Mouse (Mus musculus) kidney, embryonic 14.5 days (tissue): ENCODE measurements around the gene Anxa6. TPM values are rescaled to one million over a fixed set of nuclear protein-coding genes. Genes with fewer than 3 reads are reported as not detected.

Source experiments
- ATAC-seq: fragments of 200-750 bp; cut with Nextera tagmentation; 2 replicates; pipeline ENCODE4 v1.8.0; 2017; ENCODE audit warnings: moderate number of reproducible peaks, mild to moderate bottlenecking, moderate TSS enrichment, moderate library complexity; ENCODE audit not compliant: low FRiP score, low TSS enrichment
- H3K27ac ChIP-seq: fragments of 300-500 bp; sonication (generic); 2 replicates; pipeline ENCODE4 v1.5.1; 2014; ENCODE audit warnings: low read depth, mild to moderate bottlenecking, low read length, moderate library complexity, mixed read lengths
- H3K27me3 ChIP-seq: fragments of 300-500 bp; sonication (generic); 2 replicates; pipeline ENCODE4 v1.6.1; 2014; ENCODE audit warnings: mild to moderate bottlenecking, low read length; ENCODE audit not compliant: control insufficient read depth, insufficient read depth
- H3K36me3 ChIP-seq: fragments of 300-500 bp; sonication (generic); 2 replicates; pipeline ENCODE4 v1.6.1; 2014; ENCODE audit warnings: low read length, mixed read lengths; ENCODE audit not compliant: control insufficient read depth, insufficient read depth
- H3K4me1 ChIP-seq: fragments of 300-500 bp; sonication (generic); 2 replicates; pipeline ENCODE4 v1.6.1; 2014; ENCODE audit warnings: low read length, mixed read lengths; ENCODE audit not compliant: control insufficient read depth, insufficient read depth
- H3K4me2 ChIP-seq: fragments of 300-500 bp; sonication (generic); replicated peaks from 2 replicates; pipeline ENCODE4 v1.6.1; 2014; ENCODE audit warnings: low read depth, mild to moderate bottlenecking, low read length
- H3K4me3 ChIP-seq: fragments of 300-500 bp; sonication (generic); 2 replicates; pipeline ENCODE4 v1.5.1; 2014; ENCODE audit warnings: mild to moderate bottlenecking, low read length
- H3K9ac ChIP-seq: fragments of 300-500 bp; sonication (generic); 2 replicates; pipeline ENCODE4 v1.6.1; 2014; ENCODE audit warnings: low read depth, mild to moderate bottlenecking, low read length, moderate library complexity
- H3K9me3 ChIP-seq: fragments of 300-500 bp; sonication (generic); 2 replicates; pipeline ENCODE4 v1.6.1; 2016; ENCODE audit warnings: low read length; ENCODE audit not compliant: control insufficient read depth
- WGBS: fragments of 180-500 bp; shearing (Covaris S2); extraction: QIAGEN DNeasy Blood & Tissue Kit; methylation state at CpG from one replicate; pipeline ENCODE4 v1.1.7; 2014; 5-methylcytosine and 5-hydroxymethylcytosine counted together
- polyA plus RNA-seq: library from polyadenylated mRNA; unstranded; fragments of >200 nt; fragmentation: Nextera tagmentation; extraction: Ambion mirVana; gene quantifications from 2 replicates; pipeline ENCODE4 v1.2.1, GENCODE M21; 2014

The Anxa6 gene
- polyA plus RNA-seq, 1 experiment from 2014 or later = 174 TPM

DNA sequence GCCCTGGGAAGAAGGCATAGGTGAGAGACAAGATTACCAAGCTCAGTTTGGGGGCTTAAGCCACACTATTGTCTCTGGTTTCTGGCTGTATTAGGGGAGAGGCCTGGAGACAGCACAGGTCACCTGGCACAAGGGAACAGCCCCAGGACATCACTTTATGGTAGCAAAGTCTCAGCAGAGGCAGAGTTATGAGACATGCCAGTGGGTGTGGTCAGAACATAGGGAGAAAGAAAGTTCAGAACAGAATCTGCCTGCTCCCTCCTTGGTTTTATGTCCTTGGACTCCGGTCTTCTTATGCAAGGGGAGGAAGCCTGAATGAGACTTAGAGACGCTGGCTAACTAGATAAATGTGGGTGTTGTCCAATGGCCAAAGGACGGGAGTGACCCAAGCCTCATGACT is 88.5 kb downstream of the Anxa6 start:
- no peak for ATAC-seq
- no peak overlapping the region for H3K27ac ChIP-seq
- no peaks in the 10 kb centered on the region for H3K27me3 ChIP-seq
- no peaks in the 10 kb centered on the region for H3K9me3 ChIP-seq
- H3K4me1 ChIP-seq = no peaks in the 10 kb centered on the region
- no peak overlapping the region for H3K4me2 ChIP-seq
- no peak overlapping the region for H3K4me3 ChIP-seq
- H3K9ac ChIP-seq = no peak overlapping the region
- H3K36me3 ChIP-seq = no peaks in the 10 kb centered on the region
- WGBS = 84% methylated on average over 3 of the region's 3 CpGs

DNA sequence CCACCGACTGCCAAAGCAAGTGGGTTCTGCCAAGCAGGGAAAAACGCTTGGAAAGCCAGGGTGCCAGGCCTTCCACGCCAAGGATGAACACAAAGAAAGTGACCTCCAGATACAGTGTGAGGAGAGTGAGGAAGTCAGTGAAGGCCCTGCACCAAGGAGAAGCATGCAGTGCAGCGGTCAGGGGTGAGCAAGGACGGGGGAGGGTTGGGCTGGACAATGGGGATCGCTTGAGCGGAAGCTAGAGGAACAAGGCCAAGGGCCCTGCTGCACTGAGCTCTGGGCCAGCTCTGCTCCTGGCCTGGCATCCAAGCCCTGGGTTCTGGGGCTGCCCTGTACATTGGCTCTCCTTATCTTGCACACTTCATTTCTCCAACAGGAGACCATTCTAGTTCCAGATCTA is 93.2 kb downstream of the Anxa6 start:
- no peak overlapping the region for H3K27ac ChIP-seq
- H3K9ac ChIP-seq = no peak overlapping the region
- no peak overlapping the region for H3K4me2 ChIP-seq
- no peaks in the 10 kb centered on the region for H3K9me3 ChIP-seq
- 87% methylated on average over 7 of the region's 7 CpGs for WGBS
- ATAC-seq = no peak
- peaks cover 23% of the 10 kb centered on the region; the same call in 1 of the 2 replicates for H3K36me3 ChIP-seq
- no peak overlapping the region for H3K4me3 ChIP-seq
- H3K4me1 ChIP-seq = no peaks in the 10 kb centered on the region
- H3K27me3 ChIP-seq = no peaks in the 10 kb centered on the region

DNA sequence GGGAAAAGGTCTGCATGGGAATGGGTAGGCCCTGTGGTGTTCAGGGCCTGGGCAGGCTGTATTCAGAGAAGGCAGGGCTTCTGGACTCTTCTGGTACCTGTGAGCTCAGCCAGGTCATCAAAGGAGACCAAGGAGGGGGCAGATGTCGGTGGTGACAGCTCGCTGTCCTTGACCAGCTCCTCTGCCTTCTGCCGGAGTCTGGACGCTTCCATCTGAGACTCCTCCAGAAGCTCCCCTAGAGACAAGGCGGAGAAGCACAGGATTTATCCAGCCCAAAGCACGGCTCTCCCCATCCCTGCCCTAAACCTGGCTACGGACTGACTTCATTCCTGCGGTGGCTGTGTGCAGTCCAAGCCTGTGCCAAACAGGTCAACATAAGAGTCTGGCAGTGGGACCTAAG is 93.7 kb downstream of the Anxa6 start:
- Histone ChIP-seq H3K27me3 (no peaks in the 10 kb centered on the region), H3K9me3 (no peaks in the 10 kb centered on the region), H3K27ac (no peak overlapping the region), H3K9ac (no peak overlapping the region), H3K4me3 (no peak overlapping the region), H3K4me2 (no peak overlapping the region), H3K4me1 (no peaks in the 10 kb centered on the region), H3K36me3 (peaks cover 23% of the 10 kb centered on the region; the same call in 1 of the 2 replicates)
- ATAC-seq = no peak
- WGBS = 87% methylated on average over 8 of the region's 8 CpGs

DNA sequence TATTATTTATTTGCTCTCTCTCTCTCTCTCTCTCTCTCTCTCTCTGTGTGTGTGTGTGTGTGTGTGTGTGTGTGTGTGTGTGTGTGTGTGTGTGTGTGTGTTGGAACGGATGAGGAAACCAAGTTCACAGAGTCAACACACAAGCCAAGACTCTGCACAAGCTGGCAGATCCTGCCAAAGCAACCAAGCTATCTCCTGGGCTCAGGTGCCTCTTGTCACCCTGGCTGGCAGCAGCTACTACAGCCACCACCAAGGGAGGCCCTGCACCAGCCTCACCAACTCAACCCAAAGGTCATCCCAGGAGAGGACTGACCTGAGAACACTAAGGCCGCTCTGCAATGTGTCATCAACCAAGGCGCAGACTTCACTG is 96.5 kb downstream of the Anxa6 start:
- Histone ChIP-seq H3K9ac (no peak overlapping the region), H3K27me3 (no peaks in the 10 kb centered on the region), H3K4me1 (no peaks in the 10 kb centered on the region), H3K4me2 (no peak overlapping the region), H3K4me3 (no peak overlapping the region), H3K27ac (no peak overlapping the region), H3K36me3 (peaks cover 30% of the 10 kb centered on the region; the same call in 1 of the 2 replicates), H3K9me3 (no peaks in the 10 kb centered on the region)
- no peak for ATAC-seq
- WGBS = 75% methylated on average over 3 of the region's 3 CpGs

DNA sequence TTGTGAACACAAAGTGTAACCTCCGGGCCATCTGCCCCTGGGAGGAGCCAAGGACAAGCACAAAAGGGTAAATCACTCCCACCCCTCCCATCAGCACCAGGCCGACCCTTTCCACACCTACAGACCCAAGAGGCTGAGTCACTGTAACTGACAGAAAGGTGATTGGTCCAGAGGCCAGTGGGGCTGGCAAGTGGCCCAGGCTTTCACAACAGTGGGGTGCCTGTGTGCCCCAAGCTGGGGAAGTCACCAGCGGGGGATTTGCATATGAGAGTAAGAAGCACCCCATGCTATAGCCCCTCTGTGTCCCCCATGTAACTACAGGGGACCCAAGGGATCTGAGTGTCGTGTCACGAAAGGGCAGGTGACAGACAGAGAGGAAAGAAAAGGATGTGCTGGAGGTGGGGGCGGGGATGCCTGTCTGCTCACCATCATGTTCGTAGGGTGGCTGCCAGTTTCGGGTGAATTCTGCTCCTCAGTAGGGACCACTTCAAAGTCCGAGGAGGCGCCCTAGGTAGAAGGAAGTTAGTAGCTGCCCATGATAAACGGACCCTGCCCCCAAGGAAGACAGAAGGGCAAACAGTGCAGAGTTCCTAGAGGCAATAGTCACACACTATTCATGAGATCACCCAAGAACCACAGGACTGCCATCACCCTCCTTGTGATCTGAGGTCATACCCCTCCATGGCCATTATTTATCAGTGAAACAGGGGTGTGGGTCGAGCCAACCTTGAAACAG is 97.0 kb downstream of the Anxa6 start:
- no peak overlapping the region for H3K9ac ChIP-seq
- 26% methylated on average over 12 of the region's 12 CpGs for WGBS
- no peaks in the 10 kb centered on the region for H3K9me3 ChIP-seq
- H3K36me3 ChIP-seq = peaks cover 30% of the 10 kb centered on the region; the same call in 1 of the 2 replicates
- H3K4me2 ChIP-seq = no peak overlapping the region
- no peak overlapping the region for H3K27ac ChIP-seq
- no peaks in the 10 kb centered on the region for H3K27me3 ChIP-seq
- H3K4me3 ChIP-seq = no peak overlapping the region
- ATAC-seq = no peak
- no peaks in the 10 kb centered on the region for H3K4me1 ChIP-seq

DNA sequence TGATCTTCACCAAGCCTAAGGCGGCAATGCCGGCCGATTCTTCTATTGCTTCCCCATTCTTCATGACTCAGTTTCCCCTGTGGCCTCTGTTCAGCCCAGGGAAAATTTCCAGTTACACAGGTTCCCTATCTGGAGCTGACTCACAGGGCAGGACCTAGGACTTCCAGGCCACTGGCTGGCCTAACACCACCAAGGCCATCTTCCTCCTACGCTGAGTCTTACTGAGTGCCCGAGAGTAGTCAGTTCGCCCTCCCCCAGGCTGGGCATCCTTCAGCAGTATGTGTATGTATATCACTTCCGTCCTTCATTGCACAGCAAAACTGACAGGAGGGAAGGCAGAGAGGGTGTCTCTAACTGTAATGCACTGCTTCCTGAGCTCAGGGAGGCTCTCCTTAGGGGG is 99.0 kb downstream of the Anxa6 start:
- H3K4me2 ChIP-seq = no peak overlapping the region
- no peak overlapping the region for H3K27ac ChIP-seq
- H3K9ac ChIP-seq = no peak overlapping the region
- no peak for ATAC-seq
- H3K36me3 ChIP-seq = peaks cover 30% of the 10 kb centered on the region; the same call in 1 of the 2 replicates
- 92% methylated on average over 7 of the region's 7 CpGs for WGBS
- no peaks in the 10 kb centered on the region for H3K9me3 ChIP-seq
- no peaks in the 10 kb centered on the region for H3K4me1 ChIP-seq
- H3K4me3 ChIP-seq = no peak overlapping the region
- H3K27me3 ChIP-seq = no peaks in the 10 kb centered on the region

DNA sequence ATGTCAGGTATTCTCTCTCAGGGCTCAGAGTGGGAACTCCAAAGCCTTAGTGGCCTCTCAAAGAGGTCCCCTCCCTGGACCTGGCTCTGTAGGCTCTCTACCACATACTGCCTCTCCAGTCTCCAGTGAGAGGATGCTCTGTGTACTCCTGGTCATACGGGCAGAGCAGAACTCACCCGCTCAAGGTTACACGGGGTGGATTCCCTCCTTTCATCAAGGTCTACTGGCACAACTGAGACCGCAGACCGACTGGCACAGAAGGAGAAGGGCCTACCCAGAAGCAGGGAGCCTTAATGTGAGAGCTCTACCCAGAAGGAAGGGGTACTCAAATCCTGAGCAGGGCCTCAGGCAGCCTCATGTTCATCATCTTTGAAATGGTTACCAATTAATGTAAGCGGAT is 100.7 kb downstream of the Anxa6 start:
- Histone ChIP-seq H3K9me3 (no peaks in the 10 kb centered on the region), H3K4me2 (no peak overlapping the region), H3K27ac (no peak overlapping the region), H3K9ac (no peak overlapping the region), H3K4me3 (no peak overlapping the region), H3K4me1 (no peaks in the 10 kb centered on the region), H3K36me3 (peaks cover 28% of the 10 kb centered on the region), H3K27me3 (no peaks in the 10 kb centered on the region)
- ATAC-seq = no peak
- WGBS = 89% methylated on average over 6 of the region's 6 CpGs

DNA sequence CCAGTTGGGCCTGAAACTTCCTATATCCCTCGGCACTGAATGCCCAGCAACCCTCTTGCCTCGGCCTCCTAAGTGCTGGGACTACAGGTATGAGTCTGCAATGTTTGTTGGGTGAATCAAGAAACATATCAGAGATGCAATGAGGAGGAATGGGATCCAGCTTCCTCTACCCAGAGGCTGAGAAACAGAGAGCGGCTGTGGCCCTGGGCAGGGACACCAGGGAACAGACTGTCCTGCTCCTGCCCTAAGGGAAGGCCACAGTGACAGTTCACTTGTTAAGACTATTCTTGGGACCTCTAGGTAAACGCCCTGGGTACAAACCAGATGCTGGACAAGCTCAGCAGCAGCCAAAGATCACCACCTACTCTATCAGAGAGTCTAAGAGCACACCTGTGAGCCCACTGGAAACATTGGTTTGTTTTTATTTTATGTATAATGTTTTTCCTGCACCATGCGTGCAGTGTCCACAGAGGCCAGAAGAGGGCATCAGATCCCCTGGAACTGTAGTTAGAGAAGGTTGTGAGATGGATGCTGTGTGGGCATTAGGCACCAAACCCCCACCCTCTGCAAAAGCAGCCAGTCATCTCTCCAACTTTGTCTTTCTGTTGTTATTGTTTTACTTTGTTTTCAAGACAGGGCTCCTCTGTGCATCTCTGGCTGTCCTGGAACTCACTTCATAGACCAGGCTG is 101.7 kb downstream of the Anxa6 start:
- 74% methylated on average over 5 of the region's 5 CpGs for WGBS
- Histone ChIP-seq H3K4me3 (no peak overlapping the region), H3K9me3 (no peaks in the 10 kb centered on the region), H3K36me3 (peaks cover 29% of the 10 kb centered on the region), H3K4me1 (no peaks in the 10 kb centered on the region), H3K27ac (no peak overlapping the region), H3K4me2 (no peak overlapping the region), H3K9ac (no peak overlapping the region), H3K27me3 (no peaks in the 10 kb centered on the region)
- ATAC-seq = no peak

DNA sequence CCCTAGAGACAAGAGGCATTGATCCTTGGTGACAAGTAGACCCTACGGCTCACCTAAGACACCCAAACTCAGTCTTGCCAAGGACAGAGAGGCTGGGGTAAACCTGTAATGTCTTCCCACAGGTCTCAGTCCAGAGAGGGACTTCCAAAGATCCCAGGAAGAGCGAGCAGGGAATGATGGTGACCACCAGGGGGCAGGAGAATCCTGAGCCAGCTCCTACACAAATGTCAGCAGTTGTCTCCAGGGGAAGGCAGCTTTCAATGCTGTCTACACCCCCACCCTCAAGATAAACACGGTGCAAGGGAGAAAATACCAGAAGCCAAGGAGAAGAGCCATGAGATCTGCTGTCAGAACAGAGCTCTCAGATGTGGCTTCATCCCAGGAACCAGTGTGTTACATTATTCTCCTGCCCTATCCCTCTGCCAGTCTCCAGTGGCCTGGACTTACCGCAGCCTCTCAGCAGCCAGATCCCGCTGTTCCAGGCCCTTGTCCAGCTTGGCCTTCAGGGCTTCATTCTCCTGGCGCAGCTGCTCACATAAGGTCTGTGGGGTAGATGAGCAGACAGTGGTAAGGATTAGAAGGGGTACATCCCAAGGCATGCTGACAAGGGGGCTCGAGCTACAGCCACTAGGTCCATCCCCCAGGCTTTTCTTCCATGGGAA is 102.8 kb downstream of the Anxa6 start:
- WGBS = 72% methylated on average over 7 of the region's 7 CpGs

More for the DNA sequence above, 102.8 kb downstream of the Anxa6 start:
- no peaks in the 10 kb centered on the region for H3K4me1 ChIP-seq
- no peaks in the 10 kb centered on the region for H3K27me3 ChIP-seq
- H3K36me3 ChIP-seq = peaks cover 38% of the 10 kb centered on the region
- H3K9me3 ChIP-seq = no peaks in the 10 kb centered on the region
- no peak for ATAC-seq
- H3K27ac ChIP-seq = no peak overlapping the region
- no peak overlapping the region for H3K4me2 ChIP-seq
- no peak overlapping the region for H3K9ac ChIP-seq
- no peak overlapping the region for H3K4me3 ChIP-seq
